ENCODE assay signal across 16 mouse cellular contexts in the genomic region with DNA sequence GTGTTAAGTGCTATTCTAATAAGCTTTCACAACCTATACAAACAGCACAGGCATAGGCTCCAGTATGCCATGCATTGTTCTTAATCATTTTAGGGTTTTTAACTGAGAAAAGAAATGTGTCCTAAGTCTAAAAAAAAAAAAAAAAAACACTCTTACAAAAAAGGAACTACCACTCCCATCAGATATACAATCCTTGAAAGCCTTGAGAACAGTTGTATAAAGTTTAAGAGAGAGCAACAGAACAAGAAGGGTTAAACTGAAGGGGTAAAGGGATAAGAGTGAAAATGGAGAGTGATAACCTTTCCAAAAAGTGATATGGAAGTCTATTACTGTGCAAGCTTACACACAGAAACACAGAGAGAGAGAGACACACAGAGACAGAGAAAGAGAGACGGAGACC.
"Had no signal": no experiment of that assay in that cellular context is flagged by ENCODE, and none has a peak within 500 bp of the region (broad histone marks: within the 10 kb centered on the region; RNA-seq: fewer than 3 reads in every experiment).

No protein-coding gene starts in this region.

- H3K9ac ChIP-seq: neural tube, embryonic 13.5 days; neural tube, embryonic 15.5 days; stomach, embryonic 15.5 days had no signal

- H3K4me3 ChIP-seq: neural tube, embryonic 13.5 days; neural tube, embryonic 15.5 days; stomach, embryonic 15.5 days had no signal

- H3K4me2 ChIP-seq: neural tube, embryonic 13.5 days; neural tube, embryonic 15.5 days; stomach, embryonic 15.5 days had no signal

- H3K27me3 ChIP-seq: neural tube, embryonic 13.5 days; neural tube, embryonic 15.5 days; stomach, embryonic 15.5 days had no signal

- H3K9me3 ChIP-seq: neural tube, embryonic 13.5 days; neural tube, embryonic 15.5 days; stomach, embryonic 15.5 days had no signal

- DNase-seq: retina, postnatal 1 day; right cerebral cortex, adult 18-20 months; right cerebral cortex, postnatal 14 days; right cerebral cortex, postnatal 25 days; right cerebral cortex, postnatal 4 days; spleen, adult 18-20 months; thymus, adult 18-20 months; thymus, adult 2 months; thymus, postnatal 14 days; thymus, postnatal 25 days; thymus, postnatal 36 days; thymus, postnatal 4 days had no signal

- H3K36me3 ChIP-seq: neural tube, embryonic 13.5 days; neural tube, embryonic 15.5 days; stomach, embryonic 15.5 days had no signal

- H3K27ac ChIP-seq: neural tube, embryonic 13.5 days; neural tube, embryonic 15.5 days; stomach, embryonic 15.5 days; stomach, postnatal 0 days had no signal
